Mouse (Mus musculus): ENCODE data around the gene Hip1. TPM values are rescaled to one million over a fixed set of nuclear protein-coding genes. Genes with fewer than 3 reads are reported as not detected.

The Hip1 gene
- polyA plus RNA-seq, 1 experiment from 2014 or later, result 38.2 TPM

- no peaks in the 10 kb centered on the region for H3K9me3 ChIP-seq
- H3K4me2 ChIP-seq, result no peak overlapping the region
- H3K36me3 ChIP-seq (replicated peaks), result no peaks in the 10 kb centered on the region
- H3K4me3 ChIP-seq, result no peak overlapping the region
- no peak for ATAC-seq (replicated peaks)
- no peak overlapping the region for H3K9ac ChIP-seq
- no peak overlapping the region for H3K27ac ChIP-seq
- H3K4me1 ChIP-seq, result no peaks in the 10 kb centered on the region; the same call in 1 of the 2 replicates
- 29% methylated on average over 4 of the region's 4 CpGs for WGBS
- H3K27me3 ChIP-seq (replicated peaks), result no peaks in the 10 kb centered on the region
Observed at GRCm38 (mm10) chr5:135557051-135557450, 12.1 kb upstream of the Hip1 start.

DNA sequence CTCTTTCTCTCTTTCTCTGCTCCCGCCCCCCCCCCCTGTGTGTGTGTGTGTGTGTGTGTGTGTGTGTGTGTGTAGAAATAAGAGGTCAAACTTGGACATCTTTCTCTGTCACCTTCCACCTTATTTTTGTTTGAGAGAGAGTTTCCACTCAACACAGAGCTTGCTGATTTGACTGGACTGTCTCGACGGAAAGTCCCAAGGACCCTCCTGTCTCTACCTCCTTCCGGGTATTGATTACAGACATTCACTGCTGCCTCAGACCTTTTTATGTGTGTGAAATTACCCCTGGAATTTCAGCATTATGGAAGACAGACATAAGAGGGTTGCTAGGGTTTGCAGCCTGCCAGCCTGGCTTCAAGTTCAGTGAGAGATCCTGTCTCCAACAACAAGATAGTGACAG, 11.3 kb upstream of the Hip1 start:
- Histone ChIP-seq H3K9ac (no peak overlapping the region), H3K36me3 (replicated peaks) (no peaks in the 10 kb centered on the region), H3K4me1 (no peaks in the 10 kb centered on the region; the same call in 1 of the 2 replicates), H3K27ac (no peak overlapping the region), H3K4me2 (no peak overlapping the region), H3K9me3 (no peaks in the 10 kb centered on the region), H3K27me3 (replicated peaks) (no peaks in the 10 kb centered on the region), H3K4me3 (no peak overlapping the region)
- 65% methylated on average over 4 of the region's 4 CpGs for WGBS
- ATAC-seq (replicated peaks), result no peak

DNA sequence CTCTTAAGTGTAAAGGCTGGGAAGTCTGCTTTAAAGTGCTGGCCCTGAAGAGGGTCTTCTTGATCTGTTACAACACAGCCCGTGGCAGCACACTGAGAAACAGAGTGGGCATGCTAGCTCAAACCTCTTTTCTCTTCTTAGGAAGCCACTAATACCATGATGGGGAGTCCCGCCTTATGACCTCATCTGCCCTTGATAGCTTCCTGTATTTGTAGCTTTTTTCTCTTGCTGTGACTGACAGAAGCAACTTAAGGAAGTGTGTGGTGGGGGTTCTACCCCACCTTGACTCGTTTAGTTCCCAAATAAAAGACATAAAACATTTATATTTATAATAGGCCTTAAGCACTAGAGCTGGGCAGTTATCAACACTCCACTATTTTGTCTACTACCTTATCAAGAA, 6.7 kb upstream of the Hip1 start:
- no peak overlapping the region for H3K4me2 ChIP-seq
- no peak overlapping the region for H3K27ac ChIP-seq
- no peaks in the 10 kb centered on the region for H3K27me3 ChIP-seq (replicated peaks)
- no peak for ATAC-seq (replicated peaks)
- H3K9me3 ChIP-seq, result no peaks in the 10 kb centered on the region
- H3K36me3 ChIP-seq (replicated peaks), result no peaks in the 10 kb centered on the region
- H3K4me1 ChIP-seq, result no peaks in the 10 kb centered on the region
- 79% methylated on average over 3 of the region's 3 CpGs for WGBS
- no peak overlapping the region for H3K4me3 ChIP-seq
- no peak overlapping the region for H3K9ac ChIP-seq

DNA sequence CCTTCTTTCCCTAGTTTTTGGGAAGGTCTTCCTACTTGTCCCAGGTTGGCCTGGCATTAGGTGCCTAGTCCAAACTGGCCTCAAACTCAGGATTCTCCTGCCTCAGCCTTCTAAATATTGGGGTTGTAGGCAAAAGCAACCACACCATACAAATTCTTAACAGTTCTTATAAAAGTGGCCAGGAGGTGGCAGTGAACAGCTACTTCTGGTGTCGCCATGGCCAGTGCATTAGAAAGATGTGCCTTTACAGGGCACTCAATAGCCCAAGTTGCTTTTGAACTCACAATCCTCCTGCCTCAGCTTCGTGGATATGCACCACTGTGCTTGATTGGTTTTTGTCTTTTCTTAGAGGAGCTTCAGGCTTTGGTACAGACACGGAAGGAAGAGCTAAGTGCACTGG, 6.0 kb upstream of the Hip1 start:
- 31% methylated on average over 3 of the region's 3 CpGs for WGBS
- Histone ChIP-seq H3K4me1 (no peaks in the 10 kb centered on the region), H3K4me3 (no peak overlapping the region), H3K4me2 (no peak overlapping the region), H3K9me3 (no peaks in the 10 kb centered on the region), H3K36me3 (replicated peaks) (no peaks in the 10 kb centered on the region), H3K27me3 (replicated peaks) (no peaks in the 10 kb centered on the region), H3K27ac (no peak overlapping the region), H3K9ac (no peak overlapping the region)
- ATAC-seq (replicated peaks), result no peak

DNA sequence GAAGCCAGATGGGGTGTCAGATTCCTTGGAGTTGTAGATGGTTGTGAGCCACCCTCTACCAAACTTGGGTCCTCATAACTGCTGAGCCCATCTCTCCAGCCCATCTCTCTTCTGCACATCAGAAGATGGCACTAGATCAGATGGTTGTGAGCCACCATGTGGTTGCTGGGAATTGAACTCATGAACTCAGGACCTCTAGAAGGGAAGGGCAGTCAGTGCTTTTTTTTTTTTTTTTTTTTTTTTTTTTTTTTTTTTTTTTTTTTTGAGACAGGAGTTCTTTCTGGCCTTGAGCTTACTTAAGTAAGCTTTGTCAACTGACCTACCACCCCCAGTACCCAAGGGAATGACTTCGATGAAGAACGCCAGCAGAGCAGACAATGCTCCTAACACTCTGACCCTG, 3.1 kb upstream of the Hip1 start:
- ATAC-seq (replicated peaks), result no peak
- Histone ChIP-seq H3K36me3 (replicated peaks) (no peaks in the 10 kb centered on the region), H3K4me2 (no peak overlapping the region), H3K27ac (no peak overlapping the region), H3K27me3 (replicated peaks) (no peaks in the 10 kb centered on the region), H3K9me3 (no peaks in the 10 kb centered on the region), H3K4me1 (peaks cover 12% of the 10 kb centered on the region), H3K4me3 (no peak overlapping the region), H3K9ac (no peak overlapping the region)
- 91% methylated on average over 2 of the region's 2 CpGs for WGBS

- Histone ChIP-seq H3K9ac (peak overlapping the region; percentile 62), H3K27ac (no peak overlapping the region), H3K4me2 (peak overlapping the region; percentile 96), H3K9me3 (no peaks in the 10 kb centered on the region), H3K27me3 (replicated peaks) (no peaks in the 10 kb centered on the region), H3K4me3 (peak overlapping the region; percentile 77), H3K4me1 (peaks cover 12% of the 10 kb centered on the region), H3K36me3 (replicated peaks) (no peaks in the 10 kb centered on the region)
- ATAC-seq (replicated peaks), result no peak
- WGBS, result 2% methylated on average over 15 of the region's 15 CpGs
Observed at GRCm38 (mm10) chr5:135544032-135544558, 825 bp downstream of the Hip1 start.

DNA sequence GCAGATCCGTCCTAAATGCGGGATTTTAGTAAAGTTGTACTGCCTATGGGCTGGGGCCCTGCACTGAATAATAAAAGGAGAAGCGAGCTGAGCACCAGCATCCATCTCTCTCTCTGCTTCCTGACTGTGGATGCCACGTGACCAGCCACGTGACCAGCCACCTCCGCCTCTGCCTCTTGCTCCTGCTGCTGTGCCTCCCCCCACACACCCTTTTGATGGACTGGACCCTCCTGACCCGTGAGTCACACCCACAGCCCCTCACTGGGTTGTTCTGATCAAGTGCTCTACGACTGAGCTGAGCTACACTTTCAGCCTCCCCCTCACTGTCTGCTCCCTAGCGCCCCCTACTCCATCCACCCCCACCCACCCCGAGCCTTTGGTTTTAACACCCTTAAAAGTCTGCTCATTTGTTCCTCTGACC, 7.1 kb downstream of the Hip1 start:
- Histone ChIP-seq H3K27ac (no peak overlapping the region), H3K27me3 (replicated peaks) (no peaks in the 10 kb centered on the region), H3K4me2 (no peak overlapping the region), H3K9me3 (no peaks in the 10 kb centered on the region), H3K36me3 (replicated peaks) (no peaks in the 10 kb centered on the region), H3K4me1 (no peaks in the 10 kb centered on the region), H3K4me3 (no peak overlapping the region), H3K9ac (no peak overlapping the region)
- WGBS, result 76% methylated on average over 10 of the region's 10 CpGs
- ATAC-seq (replicated peaks), result no peak

GRCm38 (mm10) chr5:135537326-135537725, 7.6 kb downstream of the Hip1 start:
- ATAC-seq (replicated peaks), result no peak
- Histone ChIP-seq H3K4me1 (no peaks in the 10 kb centered on the region), H3K9ac (no peak overlapping the region)

DNA sequence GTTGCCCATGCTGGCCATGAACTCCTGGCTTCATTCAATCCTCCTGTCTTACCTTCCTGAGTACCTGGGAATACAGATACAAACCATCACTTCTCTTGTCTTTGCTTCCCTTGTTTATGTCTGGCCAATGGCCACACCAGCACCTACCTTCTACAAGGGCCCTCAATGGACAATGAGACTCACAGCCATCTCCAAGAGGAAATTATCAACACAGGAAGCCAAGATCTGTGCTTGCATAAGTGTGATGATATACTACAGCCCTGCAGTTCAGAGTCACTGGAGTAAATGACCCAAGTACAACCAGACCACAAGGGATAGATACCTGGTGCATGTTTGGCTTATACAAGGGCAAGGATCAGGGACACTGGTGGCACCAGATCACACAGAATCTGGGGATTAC, 9.1 kb downstream of the Hip1 start:
- no peaks in the 10 kb centered on the region for H3K27me3 ChIP-seq (replicated peaks)
- H3K4me1 ChIP-seq, result no peaks in the 10 kb centered on the region
- no peaks in the 10 kb centered on the region for H3K9me3 ChIP-seq
- H3K4me3 ChIP-seq, result no peak overlapping the region
- H3K27ac ChIP-seq, result no peak overlapping the region
- ATAC-seq (replicated peaks), result no peak
- H3K36me3 ChIP-seq (replicated peaks), result no peaks in the 10 kb centered on the region
- no peak overlapping the region for H3K9ac ChIP-seq
- H3K4me2 ChIP-seq, result no peak overlapping the region

More at GRCm38 (mm10) chr5:135537326-135537725, 7.6 kb downstream of the Hip1 start:
- 79% methylated on average over 4 of the region's 4 CpGs for WGBS
- no peak overlapping the region for H3K4me2 ChIP-seq
- no peaks in the 10 kb centered on the region for H3K9me3 ChIP-seq
- H3K27me3 ChIP-seq (replicated peaks), result no peaks in the 10 kb centered on the region
- no peaks in the 10 kb centered on the region for H3K36me3 ChIP-seq (replicated peaks)
- H3K27ac ChIP-seq, result no peak overlapping the region
- no peak overlapping the region for H3K4me3 ChIP-seq

DNA sequence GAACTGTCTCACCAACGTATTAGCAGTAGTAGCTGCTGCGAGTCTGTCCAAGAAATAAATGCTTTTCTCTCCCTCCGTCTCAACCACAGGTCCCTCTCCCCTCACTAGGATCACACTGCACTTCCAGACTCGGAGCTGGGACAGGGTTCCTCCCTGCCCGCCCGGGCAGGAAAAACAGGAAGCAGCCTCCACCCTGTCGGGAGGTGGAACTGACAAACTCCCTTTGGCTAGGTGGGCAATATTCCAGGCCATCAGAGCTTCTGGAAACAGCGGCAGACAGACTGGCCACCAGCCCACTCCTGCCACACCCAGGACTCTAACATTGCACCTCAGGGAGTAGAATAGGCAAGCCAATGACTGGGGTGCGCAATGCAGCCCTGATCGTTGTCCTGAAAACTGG, 11.5 kb downstream of the Hip1 start:
- Histone ChIP-seq H3K4me1 (no peaks in the 10 kb centered on the region), H3K9ac (no peak overlapping the region), H3K4me3 (no peak overlapping the region), H3K36me3 (replicated peaks) (no peaks in the 10 kb centered on the region), H3K27ac (peak overlapping the region; percentile 38; the same call in 1 of the 2 replicates), H3K4me2 (no peak overlapping the region), H3K9me3 (no peaks in the 10 kb centered on the region), H3K27me3 (replicated peaks) (no peaks in the 10 kb centered on the region)
- 87% methylated on average over 10 of the region's 10 CpGs for WGBS
- no peak for ATAC-seq (replicated peaks)

DNA sequence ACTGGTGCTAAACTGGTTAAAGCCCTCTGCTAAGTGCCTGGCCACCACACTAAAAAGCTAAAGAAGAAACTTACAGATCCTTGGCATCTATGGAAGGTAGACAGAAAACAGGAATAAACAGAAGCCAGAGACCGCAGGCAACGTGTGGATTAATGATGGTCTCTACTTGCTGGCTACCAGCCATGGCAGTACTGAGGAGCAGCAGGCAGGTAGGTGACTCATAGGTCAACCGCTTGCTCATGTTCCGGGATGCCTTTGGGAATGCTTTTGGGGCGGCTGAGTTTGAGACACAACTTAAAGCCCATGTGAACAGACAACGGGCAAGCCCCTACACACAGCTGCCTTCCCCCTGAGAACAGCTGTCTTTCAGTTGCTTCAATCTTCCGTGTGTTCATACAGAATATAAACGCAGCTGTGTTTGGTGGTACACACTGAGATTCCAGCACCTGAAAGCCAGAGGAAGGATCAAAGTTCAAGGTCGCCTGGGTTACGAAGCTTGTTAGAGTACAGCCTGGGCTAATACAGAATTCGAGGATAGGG, 13.5 kb downstream of the Hip1 start:
- H3K4me2 ChIP-seq, result no peak overlapping the region
- H3K27me3 ChIP-seq (replicated peaks), result no peaks in the 10 kb centered on the region
- H3K36me3 ChIP-seq (replicated peaks), result no peaks in the 10 kb centered on the region
- no peak overlapping the region for H3K4me3 ChIP-seq
- no peak overlapping the region for H3K9ac ChIP-seq
- H3K4me1 ChIP-seq, result no peaks in the 10 kb centered on the region
- no peak overlapping the region for H3K27ac ChIP-seq
- WGBS, result 88% methylated on average over 11 of the region's 11 CpGs
- no peak for ATAC-seq (replicated peaks)
- no peaks in the 10 kb centered on the region for H3K9me3 ChIP-seq

GRCm38 (mm10) chr5:135529964-135530363, 15.0 kb downstream of the Hip1 start:
- no peaks in the 10 kb centered on the region for H3K4me1 ChIP-seq
- WGBS, result 85% methylated on average over 2 of the region's 2 CpGs
- no peak overlapping the region for H3K27ac ChIP-seq
- no peaks in the 10 kb centered on the region for H3K9me3 ChIP-seq
- no peak for ATAC-seq (replicated peaks)
- H3K9ac ChIP-seq, result no peak overlapping the region
- H3K4me3 ChIP-seq, result no peak overlapping the region
- H3K27me3 ChIP-seq (replicated peaks), result no peaks in the 10 kb centered on the region
- no peak overlapping the region for H3K4me2 ChIP-seq
- H3K36me3 ChIP-seq (replicated peaks), result no peaks in the 10 kb centered on the region

- no peaks in the 10 kb centered on the region for H3K9me3 ChIP-seq
- H3K27ac ChIP-seq, result no peak overlapping the region
- no peak overlapping the region for H3K4me3 ChIP-seq
- no peaks in the 10 kb centered on the region for H3K27me3 ChIP-seq (replicated peaks)
- ATAC-seq (replicated peaks), result no peak
- no peaks in the 10 kb centered on the region for H3K36me3 ChIP-seq (replicated peaks)
- no peaks in the 10 kb centered on the region for H3K4me1 ChIP-seq
- WGBS, result 75% methylated on average over 3 of the region's 3 CpGs
- no peak overlapping the region for H3K9ac ChIP-seq
- no peak overlapping the region for H3K4me2 ChIP-seq
Observed at GRCm38 (mm10) chr5:135529310-135529709, 15.6 kb downstream of the Hip1 start.
